Mouse (Mus musculus) thymus, postnatal 4 days (tissue): ENCODE measurements at regions not wholly inside any gene's neighbourhood (a gene's known extent, or its start where the extent isn't known, plus 50 kb on each side); places are given as distances from the start of the nearest gene placed in this dataset.

Experiments
- DNase-seq: peaks from one replicate; pipeline ENCODE4 v3.0.0; 2021

DNA sequence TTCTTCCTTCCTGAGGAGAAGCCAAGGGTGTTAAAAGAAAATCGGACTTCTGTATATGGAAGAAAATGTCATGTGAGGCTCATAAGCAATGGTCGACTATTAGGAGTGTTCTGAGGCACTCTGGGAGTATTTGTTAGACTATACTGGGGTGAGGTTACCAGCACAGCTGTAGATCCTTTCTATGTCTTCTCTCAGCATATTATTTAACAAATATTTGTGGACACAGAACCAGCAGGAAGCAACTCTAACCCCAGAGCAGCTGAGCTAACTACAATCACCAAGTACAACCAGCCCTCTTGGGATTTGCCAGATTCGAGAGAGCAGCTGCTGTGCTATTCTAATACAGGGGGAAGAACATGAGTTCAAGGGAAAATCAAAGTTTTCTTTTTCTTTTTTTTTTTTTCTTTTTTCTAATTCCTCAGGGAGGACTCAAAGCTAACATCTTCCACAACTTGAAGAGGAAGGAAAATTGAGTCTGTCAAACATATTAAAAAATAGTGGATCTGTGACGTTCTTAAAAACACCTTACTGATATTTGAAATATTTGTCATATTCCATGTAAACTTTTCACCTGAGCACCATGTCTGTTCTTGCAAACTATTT is 933.3 kb upstream of the Cited2 start:
- DNase-seq, result no peak

DNA sequence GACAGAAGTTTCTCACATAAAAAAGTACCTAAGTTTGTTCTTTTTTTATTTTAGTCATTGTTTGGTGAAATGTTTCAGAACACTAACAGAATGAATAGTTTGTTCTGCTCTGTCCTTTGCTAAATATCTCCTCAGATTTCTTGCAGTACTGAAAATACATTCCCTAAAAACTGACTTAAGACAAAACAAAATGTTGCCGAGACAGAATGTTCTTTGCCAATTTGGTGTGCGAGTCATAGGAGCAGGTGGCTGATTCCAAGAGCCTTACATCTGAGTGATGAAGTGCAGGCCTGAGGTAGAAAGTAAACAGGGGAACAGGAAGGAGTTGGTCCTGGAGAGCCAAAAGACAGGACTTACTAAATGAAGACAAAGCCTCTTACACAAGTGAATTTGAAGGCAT is 919.0 kb upstream of the Cited2 start:
- no peak for DNase-seq

DNA sequence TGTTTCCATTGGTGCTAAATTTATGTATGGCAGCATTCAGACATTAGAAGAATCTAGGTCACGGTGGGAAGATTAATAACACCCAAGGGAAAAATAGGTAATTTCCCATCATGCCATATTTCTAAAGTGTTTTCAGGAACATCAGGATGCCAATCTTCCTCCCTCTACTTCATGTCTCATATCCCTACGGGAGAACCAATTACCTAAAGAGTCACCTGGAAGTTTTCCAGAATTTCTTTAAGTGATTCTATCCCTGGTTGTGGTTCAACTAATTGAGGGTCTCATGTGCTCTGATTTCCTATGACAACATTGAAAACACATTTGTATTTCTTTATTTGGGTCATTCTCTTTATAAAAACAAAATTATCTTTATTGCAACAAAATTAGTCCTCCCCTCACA is 912.3 kb upstream of the Cited2 start:
- DNase-seq, result no peak

DNA sequence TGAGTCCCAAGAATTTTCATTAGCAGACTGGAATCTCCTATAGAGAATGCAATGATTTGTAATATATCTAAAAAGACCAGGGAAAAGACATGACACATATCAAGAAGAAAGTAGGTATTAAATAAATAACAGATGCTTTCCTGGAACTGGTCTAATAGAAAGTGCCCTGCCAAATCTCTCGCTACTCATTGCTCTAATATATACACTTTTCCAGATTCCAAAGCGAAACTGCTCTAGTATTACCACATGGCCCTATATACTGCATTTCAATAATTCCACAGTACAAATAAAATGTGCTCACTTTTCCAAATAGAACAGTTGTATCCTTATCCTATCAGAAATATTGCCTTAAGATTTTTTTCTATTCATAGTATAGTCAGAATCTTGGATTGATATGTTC is 909.0 kb upstream of the Cited2 start:
- no peak for DNase-seq

DNA sequence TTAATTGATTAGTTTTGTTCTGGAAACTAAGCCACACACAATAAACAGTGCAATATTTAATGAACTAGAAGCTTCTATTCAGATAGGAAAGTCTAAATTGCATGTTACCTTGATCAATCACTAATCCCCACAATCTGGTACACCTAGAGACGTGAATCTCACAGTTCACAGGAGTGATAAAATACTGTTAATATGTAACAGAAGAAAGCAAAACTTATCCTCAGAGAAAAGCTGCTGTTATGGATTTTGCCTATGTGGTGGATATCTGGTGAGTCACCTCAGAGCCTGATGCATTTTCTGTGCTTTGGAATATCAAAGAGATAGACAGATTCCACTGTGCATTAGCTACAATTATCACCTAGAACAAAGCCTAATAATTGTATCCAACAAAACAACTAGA is 861.5 kb upstream of the Cited2 start:
- DNase-seq, result no peak

DNA sequence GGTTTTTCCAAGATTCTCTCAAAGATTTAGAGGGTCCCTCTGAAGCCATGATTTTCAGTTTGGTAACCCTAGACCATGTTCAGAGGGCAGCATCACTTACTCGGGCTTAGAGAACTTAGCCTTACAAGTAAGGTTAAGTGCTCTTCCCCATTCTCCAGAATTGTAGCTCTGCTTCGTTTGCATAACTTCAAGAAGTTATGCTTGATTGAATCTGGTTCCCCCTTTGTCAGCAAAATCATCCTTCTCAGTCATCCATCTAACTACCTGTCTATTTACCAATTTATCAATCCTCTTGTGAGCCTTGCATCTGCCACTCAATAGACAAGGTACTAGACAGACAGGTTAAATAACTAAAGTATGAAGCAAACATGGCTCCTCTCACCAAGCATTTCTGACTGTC is 856.1 kb upstream of the Cited2 start:
- DNase-seq, result no peak

DNA sequence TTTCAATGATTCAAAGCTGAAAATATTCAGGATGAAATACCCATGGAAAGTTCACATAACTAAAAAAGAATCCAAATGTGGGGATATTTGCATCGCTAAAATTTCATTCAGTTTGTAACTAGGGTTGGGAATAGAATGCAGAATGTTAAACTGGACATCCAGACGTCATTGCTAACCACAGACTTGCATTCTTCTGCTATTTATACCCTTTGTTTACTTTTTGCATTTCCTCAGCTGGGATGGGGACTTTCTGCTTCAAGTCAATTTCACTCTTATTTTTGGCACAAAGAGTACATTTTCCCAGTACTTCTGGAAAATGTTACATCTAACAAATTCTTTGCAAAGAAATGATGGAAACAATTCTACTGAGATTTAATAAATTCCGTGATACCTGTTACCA is 848.9 kb upstream of the Cited2 start:
- no peak for DNase-seq

DNA sequence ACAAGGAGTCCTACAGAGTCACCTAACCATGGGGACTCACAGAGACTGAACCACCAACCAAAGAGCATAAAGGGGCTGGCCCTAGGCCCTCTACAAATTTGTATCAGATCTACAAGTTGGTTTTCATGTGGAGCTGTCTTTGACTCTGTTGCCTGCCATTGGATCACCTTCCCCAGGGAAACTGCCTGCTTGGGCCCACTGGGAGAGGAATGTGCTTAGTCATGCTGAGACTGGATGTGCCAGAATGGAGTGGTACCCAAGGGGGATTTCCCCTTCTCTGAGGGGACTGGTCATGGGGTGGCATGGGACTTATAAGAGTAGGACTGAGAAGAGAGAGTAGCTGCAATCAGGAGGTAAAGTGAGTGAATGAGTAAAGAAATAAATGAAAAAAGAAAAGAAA is 844.8 kb upstream of the Cited2 start:
- no peak for DNase-seq

DNA sequence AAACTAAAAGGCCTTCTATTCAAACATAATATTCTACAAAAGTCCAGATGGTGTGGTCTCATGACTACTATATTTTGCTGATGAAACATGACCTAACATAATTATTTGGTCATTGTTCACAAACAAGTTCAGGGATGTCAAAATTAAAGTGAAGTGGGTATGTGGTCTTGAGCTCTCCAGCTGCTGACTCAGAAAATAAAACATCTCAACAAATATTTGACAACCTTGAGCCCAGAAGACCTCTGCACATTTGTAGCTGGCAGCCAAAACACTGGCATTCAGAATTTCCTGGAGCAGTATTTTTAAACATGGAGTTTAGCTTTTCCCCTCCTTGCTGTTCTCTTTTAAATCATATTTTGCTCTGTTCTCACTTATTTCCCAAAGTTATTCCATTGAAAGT is 829.7 kb upstream of the Cited2 start:
- no peak for DNase-seq

DNA sequence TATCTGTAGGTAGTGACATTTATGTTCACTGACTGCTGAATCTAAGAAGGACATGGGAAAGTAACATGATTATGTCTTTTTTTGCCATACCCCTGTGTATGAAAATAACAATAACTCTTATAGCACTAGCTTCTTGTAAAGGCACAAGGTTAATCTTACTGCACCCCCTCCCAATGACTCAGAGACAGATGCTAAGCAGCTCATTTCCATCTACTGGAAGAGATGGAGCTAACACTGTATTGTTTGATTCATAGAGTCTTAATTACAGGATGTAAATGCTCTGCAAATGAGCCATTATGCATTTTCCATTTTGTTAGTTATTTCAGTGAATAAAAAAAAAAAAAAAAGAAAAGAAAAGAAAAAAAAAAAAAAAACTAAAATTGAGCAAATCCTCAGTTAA is 827.7 kb upstream of the Cited2 start:
- no peak for DNase-seq

DNA sequence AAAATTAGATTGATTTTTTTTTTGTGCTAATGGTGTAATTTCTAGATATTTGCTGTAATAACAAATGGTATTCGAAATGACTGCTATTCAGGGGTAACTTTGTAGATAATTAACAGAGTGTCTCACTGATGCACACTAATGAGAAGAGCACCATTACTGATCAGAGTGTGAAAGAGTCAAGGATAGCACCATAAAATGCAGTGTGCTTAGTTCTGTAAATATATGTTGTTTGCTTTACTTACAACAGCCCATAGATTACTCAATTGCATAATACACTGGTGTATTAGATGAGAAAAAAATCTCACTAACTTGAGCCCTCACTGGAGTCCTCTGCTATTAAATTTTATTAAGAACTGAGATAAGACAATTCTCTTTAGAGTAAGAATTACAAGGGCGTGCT is 800.1 kb upstream of the Cited2 start:
- no peak for DNase-seq

DNA sequence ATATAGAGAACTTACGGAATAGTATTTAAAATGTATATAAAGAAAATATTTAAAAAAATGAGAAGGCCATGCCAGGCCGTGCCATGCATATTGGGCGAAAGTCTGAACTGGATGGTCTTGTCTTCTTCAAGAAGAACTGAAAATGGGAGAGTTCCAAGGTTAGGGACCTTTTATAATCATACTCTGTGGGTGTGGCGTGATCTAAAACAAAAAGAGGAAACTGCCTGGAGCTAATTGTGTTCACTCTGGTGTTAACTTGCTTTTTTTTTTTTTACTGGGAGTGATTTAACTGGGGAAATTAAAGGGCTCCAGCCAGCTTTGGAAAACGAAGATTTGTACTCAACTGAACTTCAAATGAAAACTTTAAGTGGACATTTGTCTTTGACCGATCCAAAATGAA is 799.2 kb upstream of the Cited2 start:
- DNase-seq, result no peak

DNA sequence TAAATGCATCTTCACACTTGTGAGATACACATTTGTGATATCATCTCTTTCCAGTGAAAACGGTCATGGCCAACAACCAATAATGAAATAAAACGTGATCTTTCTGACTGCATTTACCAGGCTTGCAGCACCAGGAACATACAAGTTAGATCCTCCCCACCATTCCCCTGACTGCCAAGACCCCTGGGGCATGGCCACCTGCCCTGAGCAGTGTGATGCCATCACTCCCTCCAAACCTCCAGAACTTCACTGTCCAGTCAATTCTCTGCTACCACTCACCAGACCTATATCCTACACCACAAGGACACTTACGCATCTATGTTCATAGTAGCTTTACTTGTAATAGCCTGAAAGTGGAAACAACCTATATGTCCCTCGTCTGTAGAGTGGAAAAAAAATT is 785.3 kb upstream of the Cited2 start:
- no peak for DNase-seq

DNA sequence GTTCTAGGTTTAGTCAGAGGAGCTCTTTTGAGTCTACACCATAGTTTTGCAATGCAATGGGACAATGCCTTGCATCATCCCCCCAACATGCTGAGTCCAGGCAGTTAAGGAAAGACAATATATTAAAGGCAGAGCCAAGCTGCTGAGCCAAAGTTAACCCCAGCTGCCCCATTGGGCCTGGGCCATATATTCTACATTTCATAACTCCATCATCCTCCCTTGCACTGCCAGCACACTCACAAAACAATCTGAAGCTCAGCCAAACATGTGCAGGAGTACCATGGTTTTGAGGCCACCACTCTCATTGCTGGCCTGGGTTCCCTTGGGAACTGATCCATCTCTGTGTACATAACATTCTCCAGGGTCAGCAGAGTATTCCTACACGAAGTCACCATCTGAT is 771.4 kb upstream of the Cited2 start:
- DNase-seq, result no peak

DNA sequence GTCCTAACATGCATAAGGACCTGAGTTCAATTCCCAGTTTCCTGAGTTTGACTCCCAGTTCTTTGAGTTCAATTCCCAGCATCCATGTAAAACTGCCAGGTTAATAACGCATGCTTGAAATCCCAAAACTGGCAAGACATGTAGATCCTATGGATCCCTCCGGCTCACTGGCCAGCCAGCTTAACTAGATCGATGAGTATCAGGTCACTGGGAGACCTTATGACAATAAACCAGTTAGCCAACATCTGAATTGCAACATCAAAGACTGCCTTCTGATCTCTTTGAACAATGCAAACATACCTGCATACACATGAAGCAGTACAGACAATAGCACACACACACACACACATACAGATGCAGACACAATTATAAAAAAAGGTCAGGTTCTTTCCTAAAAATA is 762.0 kb upstream of the Cited2 start:
- no peak for DNase-seq

DNA sequence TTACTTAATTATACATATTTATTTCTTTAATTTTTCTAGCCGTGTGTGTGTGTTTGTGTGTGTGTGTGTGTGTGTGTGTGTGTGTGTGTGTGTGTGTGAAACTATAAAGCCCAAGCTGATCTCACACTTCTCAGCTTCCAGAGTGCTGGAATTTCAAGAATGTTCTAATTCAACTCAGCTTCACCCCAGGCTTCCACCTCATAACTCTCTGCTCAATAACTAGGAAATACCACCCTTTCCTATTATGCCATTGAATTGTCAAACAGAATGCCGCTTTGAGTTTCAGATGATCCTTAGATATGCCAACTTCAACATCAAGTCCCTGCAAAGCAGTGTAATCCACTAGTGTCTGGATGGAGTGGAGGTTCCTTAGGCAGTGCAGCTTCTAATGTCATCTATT is 760.6 kb upstream of the Cited2 start:
- DNase-seq, result no peak

DNA sequence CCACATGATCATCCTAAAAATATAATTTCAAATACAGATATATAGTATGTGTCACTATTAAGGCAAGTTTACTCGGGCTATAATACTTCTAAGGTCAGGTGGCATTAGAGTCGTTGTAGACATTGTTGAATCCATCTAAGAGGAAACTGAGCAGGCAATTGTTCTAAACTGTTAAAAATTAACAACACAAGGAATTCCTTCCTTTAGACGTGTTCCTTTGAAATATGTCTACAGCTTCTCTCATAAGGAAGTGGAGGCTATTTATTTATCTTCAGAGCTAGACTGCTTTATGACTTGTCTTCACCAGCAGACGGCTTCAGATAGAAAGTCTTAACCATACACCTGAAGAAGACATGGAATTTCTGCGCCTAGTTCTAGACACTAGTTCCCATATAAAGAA is 744.2 kb upstream of the Cited2 start:
- no peak for DNase-seq

DNA sequence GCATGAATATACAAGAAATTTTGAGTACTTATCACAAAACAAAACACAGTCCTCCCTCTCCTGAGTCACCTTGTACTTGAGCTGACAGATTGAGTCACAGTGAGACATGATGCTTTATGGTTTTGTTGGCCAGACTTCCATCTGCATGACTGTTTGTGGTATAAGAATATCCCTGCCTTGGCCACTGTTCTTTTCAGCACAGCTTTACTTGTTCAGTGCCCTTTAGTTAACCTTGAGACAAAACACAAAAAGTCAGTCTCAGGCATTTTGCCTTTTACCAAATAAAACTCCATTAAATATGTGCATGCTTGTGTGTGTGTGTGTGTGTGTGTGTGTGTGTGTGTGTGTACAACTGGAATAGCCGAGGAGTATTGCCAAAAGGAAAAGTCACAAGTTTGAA is 732.8 kb upstream of the Cited2 start:
- DNase-seq, result no peak

DNA sequence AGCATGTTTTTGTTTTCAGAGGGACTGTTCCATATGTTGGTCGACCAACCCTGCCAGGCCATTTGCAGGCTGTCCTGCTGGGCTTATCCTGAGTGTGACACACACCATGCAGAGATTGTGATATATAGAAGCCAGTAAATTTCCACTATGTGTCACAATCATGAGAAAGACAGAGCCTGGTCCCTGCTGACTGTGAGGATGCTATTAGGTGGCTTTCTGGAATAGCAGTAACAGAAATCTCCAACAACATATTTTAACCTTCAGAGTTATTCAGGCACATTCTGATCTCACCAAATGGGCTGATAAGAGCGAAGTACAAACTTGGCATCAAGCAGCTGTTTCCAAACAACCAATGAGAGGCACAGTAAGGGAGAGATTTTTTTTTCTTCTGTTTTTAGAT is 729.2 kb upstream of the Cited2 start:
- no peak for DNase-seq

DNA sequence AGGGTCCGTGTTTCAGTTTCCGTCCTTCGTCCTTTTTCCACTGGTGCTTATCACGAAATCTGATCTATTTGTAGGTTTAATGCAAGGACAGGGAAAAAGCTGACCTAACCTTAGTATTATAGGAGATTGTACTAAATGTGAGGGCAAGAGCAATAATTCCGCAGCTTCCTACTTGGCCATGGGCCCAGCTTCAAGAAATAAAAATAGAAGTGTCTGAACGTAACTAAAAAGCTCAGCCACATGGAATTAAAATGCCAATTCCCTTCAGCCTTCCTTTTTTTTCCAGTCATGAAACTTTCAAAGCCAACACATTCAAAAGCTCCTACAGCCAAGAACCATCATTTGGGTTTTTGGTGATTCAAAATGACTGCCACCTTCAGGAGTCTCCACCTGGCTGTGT is 728.5 kb upstream of the Cited2 start:
- DNase-seq, result no peak

DNA sequence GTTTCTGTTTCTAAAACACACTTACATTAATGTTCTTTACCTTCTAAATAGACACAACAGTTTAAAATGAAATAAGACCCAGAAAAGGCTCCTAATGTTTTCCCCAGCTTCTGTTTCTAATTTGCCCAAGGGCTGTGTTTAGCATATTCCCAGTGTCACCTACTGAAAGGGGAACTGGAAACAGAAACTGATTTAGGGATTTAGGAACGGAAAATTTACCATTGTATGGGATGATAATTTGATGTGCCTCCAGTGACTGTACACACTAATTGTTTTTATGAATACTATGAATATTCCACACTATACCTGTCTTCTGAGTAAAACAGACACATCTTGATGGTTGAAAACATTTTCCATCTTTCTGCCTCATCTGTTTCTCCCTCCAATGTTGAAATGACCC is 728.0 kb upstream of the Cited2 start:
- no peak for DNase-seq

DNA sequence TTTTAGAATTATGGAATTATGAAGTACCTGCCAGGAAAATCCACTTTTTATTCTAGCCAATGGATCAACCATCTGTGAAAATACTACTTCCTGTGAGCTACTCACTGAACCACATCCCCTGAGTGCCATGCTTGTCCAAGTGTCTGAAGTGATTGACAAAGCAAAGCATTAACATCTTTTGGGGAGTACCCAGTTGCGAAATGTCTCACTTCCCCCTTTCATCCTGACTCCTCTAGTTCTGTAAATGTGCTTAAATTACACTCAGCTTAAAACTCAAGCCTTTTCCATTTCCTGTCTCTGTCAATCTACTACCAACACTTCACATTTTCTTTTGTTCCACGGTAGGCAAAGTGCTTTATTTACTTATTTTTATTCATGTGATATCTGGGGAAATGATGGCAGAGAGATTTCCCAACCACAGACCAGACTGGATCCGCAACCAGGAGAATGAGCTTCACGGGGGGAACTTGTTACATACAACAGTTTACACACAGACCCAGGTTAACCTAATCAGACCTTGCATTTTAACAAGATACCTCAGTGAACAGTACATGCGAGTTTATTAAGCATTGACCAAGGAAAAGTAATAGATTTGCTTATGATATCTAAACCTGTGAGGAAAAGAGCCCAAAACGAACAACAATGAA is 726.1 kb upstream of the Cited2 start:
- DNase-seq, result no peak

DNA sequence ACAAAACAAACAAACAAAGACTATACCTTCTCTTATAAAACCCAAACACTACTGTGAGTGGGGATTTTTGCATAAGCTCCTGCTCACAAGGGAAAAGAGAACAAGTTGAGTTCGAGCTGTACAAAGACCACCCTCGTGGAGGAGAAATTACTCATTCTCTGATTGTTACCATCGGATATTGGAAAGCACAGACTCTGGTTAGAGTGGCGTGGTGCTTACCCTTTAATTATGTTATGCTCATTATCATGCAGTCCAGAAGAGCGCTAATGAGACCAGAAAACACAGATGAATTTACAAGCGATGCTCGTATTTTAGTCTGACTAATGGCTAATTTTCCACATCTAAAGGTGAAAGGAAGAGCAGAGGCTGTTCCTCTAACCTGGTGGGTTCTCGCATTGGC is 721.7 kb upstream of the Cited2 start:
- no peak for DNase-seq

DNA sequence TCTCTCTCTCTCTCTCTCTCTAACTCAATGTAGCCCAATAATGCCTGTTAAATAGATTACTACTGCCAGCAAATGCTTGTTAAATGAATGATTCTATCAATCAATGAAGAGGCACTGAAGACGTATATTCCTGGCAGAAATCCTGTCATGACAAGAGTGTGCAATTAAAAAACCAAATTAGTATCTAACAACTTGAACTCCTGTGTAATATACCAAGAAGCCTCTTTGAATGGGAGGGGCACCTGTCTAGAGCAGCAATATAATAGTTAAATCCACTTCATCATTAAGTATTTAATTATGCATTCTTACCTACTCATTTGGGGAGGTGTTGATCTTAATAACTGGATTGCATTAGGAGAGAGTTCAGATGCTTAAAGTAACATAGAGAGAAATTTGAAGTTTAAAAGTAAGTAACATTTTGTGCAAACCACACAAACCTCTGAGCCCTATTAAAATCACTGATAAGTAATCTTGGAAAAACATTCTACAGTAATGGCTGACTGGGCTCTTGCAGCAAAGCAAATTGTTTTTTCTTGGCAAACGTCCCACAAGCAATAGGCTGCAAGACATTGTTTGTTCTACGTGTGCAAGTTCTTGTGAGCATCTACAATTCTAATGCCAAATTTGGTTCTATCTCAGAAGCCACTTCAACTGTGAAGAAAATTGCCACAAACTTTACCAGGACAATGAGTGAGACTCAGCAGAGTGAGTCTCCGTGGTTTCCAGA is 719.7 kb upstream of the Cited2 start:
- DNase-seq, result no peak

DNA sequence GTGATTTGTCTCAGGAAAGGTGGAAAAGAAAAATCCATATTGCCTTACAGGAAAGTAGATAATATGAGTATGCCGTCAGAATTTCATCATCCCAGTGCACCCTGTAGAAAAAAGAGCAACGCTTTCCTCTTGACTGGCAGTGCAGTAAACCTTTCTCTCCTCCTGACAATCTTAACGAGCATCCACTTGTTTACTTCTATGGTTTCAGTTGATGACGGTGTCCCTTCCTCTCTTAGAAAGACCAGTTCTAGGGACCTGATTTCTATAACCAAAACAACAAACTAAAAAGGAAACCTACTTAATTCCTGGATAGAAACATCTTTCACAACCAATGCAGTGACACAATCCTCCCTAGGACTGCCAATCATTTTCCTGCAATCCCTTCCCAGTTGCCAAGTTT is 714.3 kb upstream of the Cited2 start:
- DNase-seq, result no peak
